Mouse (Mus musculus): ENCODE results near the gene Ovca2.

DNA sequence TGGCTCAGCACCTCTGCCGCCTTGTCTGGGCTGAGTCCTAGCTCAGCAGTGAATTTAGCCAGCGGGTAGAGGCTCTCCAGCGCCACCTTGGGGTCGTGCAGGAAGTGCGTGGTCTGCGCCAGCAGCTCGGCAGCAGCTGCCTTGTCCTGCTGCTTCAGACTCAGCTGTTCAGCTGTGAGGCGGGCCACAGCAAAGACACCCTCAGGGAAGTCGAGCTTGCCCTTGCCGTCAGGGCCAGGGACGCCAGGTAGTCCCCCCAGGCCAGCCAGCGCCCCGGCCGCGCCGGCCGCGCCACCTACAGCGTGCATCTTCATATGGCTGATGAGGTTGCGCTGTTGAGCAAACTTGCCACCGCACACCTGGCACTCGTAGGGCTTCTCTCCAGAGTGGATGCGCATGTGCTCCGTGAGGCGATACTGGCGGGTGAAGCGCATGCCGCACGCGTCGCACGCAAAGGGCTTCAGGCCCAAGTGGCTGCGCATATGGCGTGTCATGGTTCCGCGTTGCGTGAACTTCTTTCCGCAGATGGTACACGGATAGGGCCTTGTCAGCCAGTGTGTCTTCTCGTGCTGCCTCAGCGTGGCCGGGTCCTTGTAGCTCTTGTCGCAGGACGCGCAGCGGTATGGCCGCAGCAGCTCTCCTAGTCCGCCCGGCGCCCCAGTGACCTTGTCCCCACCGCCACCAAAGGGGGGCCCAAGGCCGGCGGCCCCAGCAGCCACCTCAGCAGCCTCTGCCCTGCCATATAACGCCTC, 13.0 kb downstream of the Ovca2 start:
- TF ChIP-seq ZC3H11A (IDR thresholded peaks at IDR 0.05; ENCODE audit: borderline replicate concordance, low read depth, low read length) = no peak
- TF ChIP-seq CHD2 (IDR thresholded peaks at IDR 0.05; ENCODE audit: low read depth, low read length) = no peak
